Mouse (Mus musculus): ENCODE measurements at regions not wholly inside any gene's neighbourhood (a gene's known extent, or its start where the extent isn't known, plus 50 kb on each side); places are given as distances from the start of the nearest gene placed in this dataset.

DNA sequence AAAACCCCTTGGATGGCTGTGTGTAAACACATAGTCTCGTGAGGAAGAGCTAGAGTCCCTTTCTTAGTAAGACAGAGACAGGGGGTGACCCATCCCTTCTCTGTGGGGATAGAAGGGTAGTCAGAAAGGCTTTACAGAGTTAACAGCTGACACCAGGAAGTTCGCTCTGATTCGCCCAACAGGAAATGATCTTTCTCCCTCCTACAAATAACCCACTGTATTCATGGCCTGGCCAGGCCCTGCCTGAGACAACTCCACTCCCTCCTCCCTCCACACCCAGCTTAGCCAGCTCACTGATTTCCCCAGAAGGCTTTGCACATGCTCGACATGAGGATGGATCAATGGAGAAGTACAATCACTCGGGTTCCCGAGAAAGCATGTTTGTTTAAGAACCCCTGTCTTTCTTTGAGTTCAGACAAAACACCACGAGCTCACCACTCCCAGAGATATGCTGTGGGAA lies 113.4 kb downstream of the Gm826 start:
- TF ChIP-seq MAFK (IDR thresholded peaks at IDR 0.05; ENCODE audit: insufficient replicate concordance, low read length) (no peak), MAX (IDR thresholded peaks at IDR 0.05; ENCODE audit: low read length) (no peak), ZNF384 (IDR thresholded peaks at IDR 0.05; ENCODE audit: low read depth, low read length) (no peak)
